Mouse (Mus musculus): ENCODE measurements around the gene Vmn1r46. TPM values are rescaled to one million over a fixed set of nuclear protein-coding genes. Genes with fewer than 3 reads are reported as not detected.
"Not testable (repeated sequence)": the region's sequence is repeated elsewhere in the genome, so short reads cannot be mapped to it uniquely, and the experiment has no call there.

Vmn1r46 gene
- polyA plus RNA-seq (2015; fragmentation: Nextera tagmentation; extraction: Ambion mirVana) = not detected in 2 replicates

DNA sequence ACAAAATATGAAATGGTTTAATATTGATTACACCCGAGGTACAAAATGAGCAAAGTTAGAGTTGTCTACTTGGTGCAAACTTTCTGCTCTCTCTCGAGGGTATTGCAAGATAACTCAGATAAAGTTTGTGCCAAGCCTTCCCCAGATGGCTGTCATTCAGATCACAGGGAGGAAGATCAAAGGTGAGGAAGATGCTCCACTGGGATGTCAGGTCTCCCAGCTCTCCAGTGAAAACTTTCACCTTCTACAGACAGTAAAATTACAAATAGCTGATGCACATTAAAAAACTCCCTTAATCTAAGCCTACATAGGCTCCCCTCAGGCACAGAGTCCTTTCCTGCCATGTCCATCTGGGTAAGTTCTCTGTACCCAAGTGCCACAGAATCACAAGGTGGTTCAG, at the start of gene Vmn1r46:
TSS of gene Vmn1r46 (plus strand) at position 301 of the 400 bp plus-strand sequence.
- H3K9ac ChIP-seq (ENCODE audit: low read depth, low read length) = no peak within 1 kb of the TSS
- no peaks in the 10 kb centered on the region for H3K27me3 ChIP-seq (replicated peaks; ENCODE audit: control insufficient read depth, insufficient read depth, low read length)
- no peaks in the 10 kb centered on the region for H3K36me3 ChIP-seq (ENCODE audit: control insufficient read depth, insufficient read depth)
- H3K9me3 ChIP-seq (ENCODE audit: control insufficient read depth) = no peaks in the 10 kb centered on the region
- H3K27ac ChIP-seq (ENCODE audit: low read depth, low read length) = no peak within 1 kb of the TSS
- no peaks in the 10 kb centered on the region for H3K4me1 ChIP-seq (replicated peaks; ENCODE audit: control insufficient read depth, insufficient read depth, low read length)
- WGBS = 58% methylated on average over 2 of the region's 2 CpGs
- ATAC-seq = no peak
- no peak within 1 kb of the TSS for H3K4me2 ChIP-seq (replicated peaks; ENCODE audit: low read depth)
- no peak for TF ChIP-seq CTCF (IDR thresholded peaks at IDR 0.05; ENCODE audit: low read depth)
- no peak within 1 kb of the TSS for H3K4me3 ChIP-seq (ENCODE audit: low read depth, low read length)

DNA sequence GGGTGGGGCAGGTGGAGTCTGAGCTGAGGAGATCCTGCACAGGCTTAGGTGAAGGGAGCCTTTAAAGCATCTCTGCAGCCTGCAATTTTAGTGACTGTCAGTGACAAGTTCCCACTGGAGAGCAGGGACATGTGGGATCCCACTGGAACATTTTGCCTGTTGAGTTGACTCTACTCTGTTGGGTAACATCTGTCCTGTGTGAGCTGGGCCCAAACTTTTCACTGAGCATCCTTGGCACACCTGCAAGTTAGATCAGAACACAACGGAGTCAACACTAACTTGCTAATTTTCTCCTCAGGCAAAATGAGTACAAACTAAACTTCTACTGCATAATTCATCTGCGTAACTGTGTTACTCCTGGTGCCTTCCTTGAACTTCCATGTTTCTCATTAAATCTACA, 28.6 kb upstream of the Vmn1r46 start, which contains the start of gene Vmn1r45:
TSS of gene Vmn1r45 (minus strand) at position 101 of the 400 bp plus-strand sequence.
- not testable (repeated sequence) for H3K4me3 ChIP-seq (ENCODE audit: low read depth, low read length); H3K27ac ChIP-seq (ENCODE audit: low read depth, low read length); H3K36me3 ChIP-seq (ENCODE audit: control insufficient read depth, insufficient read depth); H3K9me3 ChIP-seq (ENCODE audit: control insufficient read depth); H3K9ac ChIP-seq (ENCODE audit: low read depth, low read length); H3K4me1 ChIP-seq (replicated peaks; ENCODE audit: control insufficient read depth, insufficient read depth, low read length); H3K27me3 ChIP-seq (replicated peaks; ENCODE audit: control insufficient read depth, insufficient read depth, low read length); ATAC-seq; H3K4me2 ChIP-seq (replicated peaks; ENCODE audit: low read depth)
- 88% methylated on average over 2 of the region's 2 CpGs for WGBS

DNA sequence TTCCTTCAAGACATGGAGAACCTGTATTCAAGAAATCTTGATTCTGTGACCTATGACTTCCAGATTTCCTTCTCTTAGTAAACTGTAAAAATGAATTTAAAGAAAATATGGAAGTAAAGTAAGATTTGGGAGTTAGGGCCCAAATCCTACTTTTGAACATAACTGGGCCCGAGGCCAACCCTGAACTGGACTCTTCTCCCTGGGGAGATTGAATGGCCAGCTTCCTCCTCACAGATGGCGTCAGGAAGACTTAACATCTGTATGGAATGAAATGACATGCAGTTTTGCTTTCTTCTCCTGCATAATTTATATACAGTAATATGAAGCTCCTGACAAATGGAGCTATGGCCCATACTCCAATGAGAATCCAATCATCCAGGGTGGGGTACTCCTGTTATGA, 28.2 kb upstream of the Vmn1r46 start:
- WGBS = 78% methylated on average over 2 of the region's 2 CpGs
- Histone ChIP-seq H3K9me3 (ENCODE audit: control insufficient read depth) (no peaks in the 10 kb centered on the region), H3K36me3 (ENCODE audit: control insufficient read depth, insufficient read depth) (no peaks in the 10 kb centered on the region), H3K4me1 (replicated peaks; ENCODE audit: control insufficient read depth, insufficient read depth, low read length) (no peaks in the 10 kb centered on the region), H3K27ac (ENCODE audit: low read depth, low read length) (no peak overlapping the region), H3K9ac (ENCODE audit: low read depth, low read length) (no peak overlapping the region), H3K27me3 (replicated peaks; ENCODE audit: control insufficient read depth, insufficient read depth, low read length) (no peaks in the 10 kb centered on the region), H3K4me2 (replicated peaks; ENCODE audit: low read depth) (no peak overlapping the region), H3K4me3 (ENCODE audit: low read depth, low read length) (no peak overlapping the region)
- no peak for ATAC-seq
- no peak for TF ChIP-seq CTCF (IDR thresholded peaks at IDR 0.05; ENCODE audit: low read depth)

DNA sequence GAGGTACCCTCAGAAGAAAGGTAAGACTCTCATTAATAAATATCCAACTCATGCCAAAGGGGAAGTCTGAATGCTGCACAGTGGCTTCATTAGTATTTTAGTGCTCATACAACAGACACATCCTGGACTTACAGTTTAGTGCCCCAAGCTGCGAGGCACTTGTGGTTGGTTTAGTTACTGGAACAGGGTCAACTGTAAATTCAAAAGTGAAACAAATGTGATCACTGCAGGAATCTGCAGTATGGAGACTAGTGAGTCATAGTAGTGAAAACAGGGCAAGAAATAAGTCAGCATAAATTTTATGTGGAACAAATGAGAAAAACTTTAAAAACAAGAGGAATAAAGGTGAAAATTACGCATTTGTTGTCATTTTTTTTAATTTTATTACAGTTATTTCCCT, 15.6 kb upstream of the Vmn1r46 start:
- H3K4me2 ChIP-seq (replicated peaks; ENCODE audit: low read depth) = no peak overlapping the region
- no peaks in the 10 kb centered on the region for H3K36me3 ChIP-seq (ENCODE audit: control insufficient read depth, insufficient read depth)
- H3K27me3 ChIP-seq (replicated peaks; ENCODE audit: control insufficient read depth, insufficient read depth, low read length) = no peaks in the 10 kb centered on the region
- no peaks in the 10 kb centered on the region for H3K4me1 ChIP-seq (replicated peaks; ENCODE audit: control insufficient read depth, insufficient read depth, low read length)
- H3K9me3 ChIP-seq (ENCODE audit: control insufficient read depth) = no peaks in the 10 kb centered on the region
- ATAC-seq = no peak
- WGBS = 61% methylated on average over 2 of the region's 2 CpGs
- H3K27ac ChIP-seq (ENCODE audit: low read depth, low read length) = no peak overlapping the region
- TF ChIP-seq CTCF (IDR thresholded peaks at IDR 0.05; ENCODE audit: low read depth) = no peak
- H3K4me3 ChIP-seq (ENCODE audit: low read depth, low read length) = no peak overlapping the region
- H3K9ac ChIP-seq (ENCODE audit: low read depth, low read length) = no peak overlapping the region

DNA sequence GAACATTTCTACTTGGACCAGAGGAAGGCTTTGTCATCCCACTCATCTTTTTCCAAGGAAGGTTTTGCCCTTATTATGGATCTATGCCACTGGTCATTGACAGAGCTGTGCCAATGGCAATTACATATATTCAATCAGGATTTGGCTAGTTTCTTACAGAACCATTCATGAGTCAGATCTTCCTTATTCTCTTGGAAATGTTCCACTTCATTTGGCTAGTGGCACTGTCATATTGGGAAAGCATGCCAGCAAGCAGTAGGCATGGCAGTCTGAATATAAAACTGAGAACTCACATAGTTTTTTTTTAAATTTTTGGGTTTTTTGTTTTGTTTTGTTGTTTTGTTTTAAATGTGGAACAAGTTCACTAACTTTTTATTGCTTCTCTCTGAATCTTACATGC, 2.8 kb upstream of the Vmn1r46 start:
- no peak for ATAC-seq
- H3K4me3 ChIP-seq (ENCODE audit: low read depth, low read length) = no peak overlapping the region
- H3K4me1 ChIP-seq (replicated peaks; ENCODE audit: control insufficient read depth, insufficient read depth, low read length) = no peaks in the 10 kb centered on the region
- TF ChIP-seq CTCF (IDR thresholded peaks at IDR 0.05; ENCODE audit: low read depth) = no peak
- H3K27ac ChIP-seq (ENCODE audit: low read depth, low read length) = no peak overlapping the region
- H3K4me2 ChIP-seq (replicated peaks; ENCODE audit: low read depth) = no peak overlapping the region
- H3K27me3 ChIP-seq (replicated peaks; ENCODE audit: control insufficient read depth, insufficient read depth, low read length) = no peaks in the 10 kb centered on the region
- no peak overlapping the region for H3K9ac ChIP-seq (ENCODE audit: low read depth, low read length)
- H3K36me3 ChIP-seq (ENCODE audit: control insufficient read depth, insufficient read depth) = no peaks in the 10 kb centered on the region
- H3K9me3 ChIP-seq (ENCODE audit: control insufficient read depth) = no peaks in the 10 kb centered on the region

DNA sequence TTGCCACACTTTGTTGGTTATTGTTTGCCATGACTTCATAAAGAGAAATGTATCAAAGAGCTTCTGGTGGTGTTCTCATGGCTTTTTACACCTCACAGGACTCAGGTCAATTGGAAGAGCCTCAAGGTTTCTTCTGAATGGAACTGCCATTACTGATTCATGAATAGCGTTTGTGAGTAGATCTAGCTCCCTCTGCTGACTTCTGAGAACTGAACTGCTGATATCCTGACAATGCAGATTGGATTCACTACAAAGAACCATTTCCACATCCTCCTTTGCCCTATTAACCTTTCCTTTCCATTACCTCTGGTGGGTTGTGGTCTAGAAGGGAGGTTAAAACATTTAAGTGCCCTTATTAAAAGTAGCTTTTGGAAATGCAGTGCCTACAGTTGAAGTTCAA, 16.9 kb downstream of the Vmn1r46 start:
- no peak for ATAC-seq
- no peak overlapping the region for H3K9ac ChIP-seq (ENCODE audit: low read depth, low read length)
- 33% methylated on average over 1 of the region's 1 CpGs for WGBS
- no peak overlapping the region for H3K4me2 ChIP-seq (replicated peaks; ENCODE audit: low read depth)
- H3K36me3 ChIP-seq (ENCODE audit: control insufficient read depth, insufficient read depth) = no peaks in the 10 kb centered on the region
- TF ChIP-seq CTCF (IDR thresholded peaks at IDR 0.05; ENCODE audit: low read depth) = no peak
- no peaks in the 10 kb centered on the region; the same call in 1 of the 2 replicates for H3K9me3 ChIP-seq (ENCODE audit: control insufficient read depth)
- H3K4me3 ChIP-seq (ENCODE audit: low read depth, low read length) = no peak overlapping the region
- no peaks in the 10 kb centered on the region for H3K4me1 ChIP-seq (replicated peaks; ENCODE audit: control insufficient read depth, insufficient read depth, low read length)
- H3K27me3 ChIP-seq (replicated peaks; ENCODE audit: control insufficient read depth, insufficient read depth, low read length) = no peaks in the 10 kb centered on the region
- no peak overlapping the region for H3K27ac ChIP-seq (ENCODE audit: low read depth, low read length)

DNA sequence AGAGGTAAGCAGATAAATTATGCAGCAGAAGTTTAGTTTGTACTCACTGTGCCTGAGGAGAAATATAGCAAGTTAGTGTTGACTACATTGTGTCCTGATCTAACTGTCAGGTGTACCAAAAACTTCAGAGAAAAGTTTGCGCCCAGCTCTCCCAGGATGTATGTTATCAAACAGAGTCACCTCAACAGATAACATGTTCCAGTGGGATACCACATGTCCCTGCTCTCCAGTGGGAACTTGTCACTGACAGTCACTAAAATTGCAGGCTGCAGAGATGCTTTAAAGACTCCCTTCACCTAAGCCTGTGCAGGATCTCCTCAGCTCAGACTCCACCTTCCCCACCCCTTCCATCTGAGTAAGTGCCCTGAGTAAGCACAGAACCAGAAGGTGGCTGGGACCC, 46.7 kb downstream of the Vmn1r46 start, which contains the start of gene Vmn1r47:
TSS of gene Vmn1r47 (plus strand) at position 301 of the 400 bp plus-strand sequence.
- H3K9ac ChIP-seq (ENCODE audit: low read depth, low read length); H3K36me3 ChIP-seq (ENCODE audit: control insufficient read depth, insufficient read depth); ATAC-seq; H3K4me3 ChIP-seq (ENCODE audit: low read depth, low read length); H3K4me1 ChIP-seq (replicated peaks; ENCODE audit: control insufficient read depth, insufficient read depth, low read length); H3K9me3 ChIP-seq (ENCODE audit: control insufficient read depth); H3K27ac ChIP-seq (ENCODE audit: low read depth, low read length); H3K4me2 ChIP-seq (replicated peaks; ENCODE audit: low read depth); H3K27me3 ChIP-seq (replicated peaks; ENCODE audit: control insufficient read depth, insufficient read depth, low read length): not testable (repeated sequence)
- WGBS = 97% methylated on average over 1 of the region's 1 CpGs

Other genes with a start within 250 kb of the Vmn1r46 start
- gene Vmn1r41, start 228.5 kb upstream of the Vmn1r46 start, polyA plus RNA-seq (2015; fragmentation: Nextera tagmentation; extraction: Ambion mirVana) = not detected in 2 replicates
- not detected in 2 replicates for gene Vmn1r42, start 92.9 kb upstream of the Vmn1r46 start, polyA plus RNA-seq (2015; fragmentation: Nextera tagmentation; extraction: Ambion mirVana)
- gene Vmn1r43, start 92.9 kb upstream of the Vmn1r46 start, polyA plus RNA-seq (2015; fragmentation: Nextera tagmentation; extraction: Ambion mirVana) = 0.01 TPM in 1 of 2 replicates, not detected in the other
- not detected in 2 replicates for gene Vmn1r44, start 85.7 kb upstream of the Vmn1r46 start, polyA plus RNA-seq (2015; fragmentation: Nextera tagmentation; extraction: Ambion mirVana)
- not detected in 2 replicates for gene Vmn1r45, start 28.7 kb upstream of the Vmn1r46 start, polyA plus RNA-seq (2015; fragmentation: Nextera tagmentation; extraction: Ambion mirVana)
- gene Vmn1r47, start 46.8 kb downstream of the Vmn1r46 start, polyA plus RNA-seq (2015; fragmentation: Nextera tagmentation; extraction: Ambion mirVana) = not detected in 2 replicates
- not detected in 2 replicates for gene Vmn1r48, start 67.5 kb downstream of the Vmn1r46 start, polyA plus RNA-seq (2015; fragmentation: Nextera tagmentation; extraction: Ambion mirVana)
- gene Vmn1r49, start 109.2 kb downstream of the Vmn1r46 start, polyA plus RNA-seq (2015; fragmentation: Nextera tagmentation; extraction: Ambion mirVana) = not detected in 2 replicates
- not detected in 2 replicates for gene Vmn1r50, start 132.1 kb downstream of the Vmn1r46 start, polyA plus RNA-seq (2015; fragmentation: Nextera tagmentation; extraction: Ambion mirVana)
- gene Vmn1r51, start 153.3 kb downstream of the Vmn1r46 start, polyA plus RNA-seq (2015; fragmentation: Nextera tagmentation; extraction: Ambion mirVana) = 0.04 and 0.05 TPM in 2 replicates
- gene Vmn1r52, start 205.5 kb downstream of the Vmn1r46 start, polyA plus RNA-seq (2015; fragmentation: Nextera tagmentation; extraction: Ambion mirVana) = not detected in 2 replicates
- not detected in 2 replicates for gene V1ra8, start 233.5 kb downstream of the Vmn1r46 start, polyA plus RNA-seq (2015; fragmentation: Nextera tagmentation; extraction: Ambion mirVana)